Mouse (Mus musculus) lung, adult 2 months (tissue): ENCODE data around the gene Prkcd. TPM values are rescaled to one million over a fixed set of nuclear protein-coding genes. Genes with fewer than 3 reads are reported as not detected.
A peak's percentile ranks its signal among the peaks of the same experiment; 100 is the strongest.
"Not testable (repeated sequence)": the region's sequence is repeated elsewhere in the genome, so short reads cannot be mapped to it uniquely, and the experiment has no call there.

ENCODE experiments used
- DNase-seq: peaks from one replicate; pipeline ENCODE4 v3.0.0; 2022
- H3K4me1 ChIP-seq: fragments of 200-500 bp; 2 replicates; pipeline ENCODE4 v1.6.1; 2011; ENCODE audit warnings: low read length; ENCODE audit not compliant: control insufficient read depth, insufficient read depth
- H3K4me3 ChIP-seq: fragments of 200-500 bp; replicated peaks from 2 replicates; pipeline ENCODE3; 2011; ENCODE audit warnings: low read depth, mild to moderate bottlenecking, control low read depth, low read length; ENCODE audit errors: extremely low read depth
- CTCF ChIP-seq: fragments of 200-500 bp; IDR thresholded peaks from 2 replicates; pipeline ENCODE4 v1.5.1; 2011; ENCODE audit warnings: mild to moderate bottlenecking, low read length, control low read depth; ENCODE audit not compliant: insufficient read depth
- POLR2A ChIP-seq: fragments of 200-500 bp; IDR thresholded peaks from 2 replicates; pipeline ENCODE4 v1.6.1; 2011; ENCODE audit warnings: low read depth, mild to moderate bottlenecking, control low read depth, low read length, borderline replicate concordance; ENCODE audit errors: extremely low read depth
- WGBS: fragments of 180-500 bp; shearing (Covaris S2); methylation state at CpG from one replicate; pipeline ENCODE4 v1.1.7; 2018; 5-methylcytosine and 5-hydroxymethylcytosine counted together
- polyA plus RNA-seq: library from polyadenylated mRNA; depleted of rRNA; stranded (reverse); fragments of >200 nt; gene quantifications from 2 replicates; pipeline ENCODE4 v1.2.3, GENCODE M21; 2012

Gene Prkcd
- polyA plus RNA-seq, 1 experiment, result 134 TPM

DNA sequence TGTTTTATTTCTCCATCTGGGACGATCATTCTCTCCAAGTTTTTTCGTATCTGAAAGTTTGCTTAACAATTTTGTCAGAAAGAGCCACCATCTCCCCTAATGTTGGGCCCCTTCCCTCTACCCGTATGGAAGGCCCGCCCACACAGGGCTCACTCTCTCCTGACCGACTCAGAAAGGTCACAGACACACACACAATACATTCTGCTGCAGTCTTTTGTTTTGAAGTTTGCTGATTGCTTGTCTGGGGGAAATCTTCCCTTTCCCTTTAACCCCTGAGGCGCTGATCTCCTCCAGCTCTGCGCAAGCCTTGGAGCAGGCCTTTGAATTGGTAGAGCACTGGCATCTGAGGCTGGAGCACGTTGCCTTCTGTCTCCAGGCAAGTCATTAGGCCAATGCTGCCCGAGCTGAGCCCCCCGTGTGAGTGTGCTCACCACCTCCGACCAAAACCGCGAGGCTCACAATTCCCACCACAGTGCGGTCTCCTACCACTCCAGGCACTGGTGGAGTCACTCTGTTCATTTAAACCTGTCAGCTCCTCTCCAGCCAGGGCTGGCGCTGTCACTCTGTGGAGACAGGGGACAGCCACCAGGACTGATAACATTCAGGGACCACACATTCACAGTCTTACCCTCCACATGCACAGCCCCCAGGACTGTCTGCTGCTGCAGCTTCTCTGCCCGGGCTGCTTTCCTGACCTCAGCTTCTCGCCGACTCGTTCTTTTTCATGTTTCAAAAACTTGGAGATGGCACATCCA is 41.3 kb downstream of the Prkcd start:
- DNase-seq, result no peak
- no peak overlapping the region for H3K4me3 ChIP-seq
- H3K4me1 ChIP-seq, result no peaks in the 10 kb centered on the region
- no peak for TF ChIP-seq CTCF
- no peak for TF ChIP-seq POLR2A
- 40% methylated on average over 19 of the region's 19 CpGs for WGBS

- H3K4me3 ChIP-seq, result no peak overlapping the region
- DNase-seq, result no peak
- TF ChIP-seq POLR2A, result no peak
- no peak for TF ChIP-seq CTCF
- no peaks in the 10 kb centered on the region for H3K4me1 ChIP-seq
- WGBS, result 71% methylated on average over 2 of the region's 2 CpGs
These were observed 41.9 kb downstream of the Prkcd start for GRCm38 (mm10) chr14:30584077-30584476.

DNA sequence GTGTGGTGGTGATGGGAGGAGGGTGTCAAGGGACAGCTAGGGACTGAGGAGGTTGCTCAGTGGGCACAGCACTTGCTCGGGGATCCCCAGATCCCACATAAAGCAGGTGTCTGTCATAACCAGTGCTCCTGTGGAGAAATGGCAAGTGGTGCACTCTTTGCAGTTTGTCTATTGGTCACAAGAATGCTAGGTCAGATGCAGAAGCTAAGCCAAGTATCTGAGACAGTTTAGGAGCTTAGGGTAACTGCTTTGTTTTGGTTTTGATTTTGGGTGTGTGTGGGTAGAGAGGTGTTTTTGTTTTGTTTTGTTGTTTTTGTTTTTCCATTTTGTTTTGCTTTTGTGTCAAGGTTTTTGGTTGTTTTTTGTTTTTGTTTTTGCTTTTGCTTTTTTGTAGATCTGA is 44.8 kb downstream of the Prkcd start:
- no peak for TF ChIP-seq POLR2A
- TF ChIP-seq CTCF, result no peak
- WGBS, result 86% methylated on average over 1 of the region's 1 CpGs
- DNase-seq, result no peak
- Histone ChIP-seq H3K4me3 (no peak overlapping the region), H3K4me1 (no peaks in the 10 kb centered on the region)

GRCm38 (mm10) chr14:30579882-30580281 is 46.1 kb downstream of the Prkcd start:
- no peaks in the 10 kb centered on the region for H3K4me1 ChIP-seq
- no peak overlapping the region for H3K4me3 ChIP-seq
- WGBS, result 40% methylated on average over 5 of the region's 5 CpGs
- no peak for TF ChIP-seq POLR2A
- TF ChIP-seq CTCF, result no peak
- DNase-seq, result no peak

DNA sequence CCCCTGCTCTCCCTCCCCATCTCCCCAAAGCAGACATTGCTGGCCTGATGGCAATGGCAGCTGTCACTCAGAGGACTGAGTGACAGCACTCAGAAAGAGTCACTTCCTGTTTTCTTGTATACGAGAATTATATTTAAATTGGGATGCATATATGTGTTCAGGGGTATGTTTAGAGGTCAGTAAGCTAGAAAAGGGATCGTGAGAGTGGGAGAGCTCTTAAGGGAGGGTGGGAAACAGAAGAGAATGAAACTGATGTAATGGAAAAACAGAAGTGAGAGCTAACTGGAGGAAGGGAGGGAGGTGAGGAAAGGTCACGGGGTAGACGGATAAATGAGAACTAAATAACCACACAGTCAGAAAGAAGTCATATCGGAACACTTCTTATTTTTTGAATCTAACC is 46.8 kb downstream of the Prkcd start:
- WGBS, result 65% methylated on average over 5 of the region's 5 CpGs
- TF ChIP-seq POLR2A (no peak), CTCF (no peak)
- no peaks in the 10 kb centered on the region for H3K4me1 ChIP-seq
- DNase-seq, result no peak
- H3K4me3 ChIP-seq, result no peak overlapping the region

DNA sequence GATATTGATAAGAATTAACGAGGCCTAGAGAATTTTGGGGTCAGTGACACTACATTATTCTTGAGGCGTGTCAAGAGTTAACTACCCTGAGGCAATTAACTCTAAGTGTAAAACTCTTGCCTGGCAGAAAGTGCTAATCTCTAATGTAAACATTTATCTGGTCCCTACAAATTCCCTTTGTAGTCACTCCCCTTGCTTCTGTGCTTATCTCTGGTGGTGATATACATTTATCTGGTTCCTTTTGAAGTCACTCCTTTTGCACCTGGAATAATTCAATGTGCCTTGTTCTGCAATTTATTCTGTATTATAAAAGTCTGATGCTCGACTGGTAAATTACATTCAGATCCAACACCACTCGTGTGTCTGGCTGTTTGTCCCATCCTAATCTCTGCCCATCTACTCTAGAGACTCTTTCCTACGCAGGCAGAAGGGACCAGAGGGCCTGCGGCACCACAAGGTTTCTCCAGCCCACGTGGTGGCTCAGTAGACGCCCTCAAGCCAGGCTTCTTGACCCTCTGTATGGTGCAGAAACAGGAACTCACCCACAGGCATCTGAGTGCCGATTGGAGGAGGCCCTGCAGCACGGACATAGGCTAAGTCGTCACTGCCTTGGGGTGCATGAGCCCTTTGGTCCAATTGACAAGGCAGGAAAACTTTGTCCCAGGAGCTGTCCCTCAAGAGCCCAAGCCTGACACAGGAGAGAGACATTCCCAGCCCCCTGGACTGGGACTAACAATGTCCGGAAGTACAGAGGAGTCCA is 48.5 kb downstream of the Prkcd start:
- H3K4me1 ChIP-seq, result not testable (repeated sequence)
- 24% methylated on average over 10 of the region's 12 CpGs for WGBS

GRCm38 (mm10) chr14:30576260-30576659 is 49.8 kb downstream of the Prkcd start:
- WGBS, result 51% methylated on average over 5 of the region's 5 CpGs

More for the DNA sequence above, 48.5 kb downstream of the Prkcd start:
- DNase-seq, H3K4me3 ChIP-seq: not testable (repeated sequence)

DNA sequence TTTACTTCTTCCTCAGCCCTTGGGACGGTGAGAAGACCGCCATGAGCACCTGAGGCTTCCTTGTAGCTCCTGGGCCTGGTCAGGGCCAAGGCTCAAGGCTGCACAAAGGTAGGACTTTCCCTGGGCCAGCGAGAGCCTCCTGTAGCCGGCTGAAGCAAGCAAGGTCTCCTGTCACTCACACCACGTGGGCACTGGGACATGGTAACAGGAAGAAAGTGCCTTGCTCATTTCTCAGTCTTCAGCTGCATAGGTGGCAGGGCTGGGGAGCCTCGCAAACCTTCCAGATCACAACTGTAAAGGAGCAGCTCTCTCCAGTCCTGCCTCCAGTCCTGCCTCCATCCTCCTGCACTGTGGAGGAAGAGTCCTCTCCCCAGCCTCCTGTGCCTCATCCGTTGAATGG is 50.2 kb downstream of the Prkcd start:
- no peak for DNase-seq
- 70% methylated on average over 7 of the region's 7 CpGs for WGBS
- Histone ChIP-seq H3K4me1 (0 out of 2 replicates have a peak, but pooled peaks cover 2% of the 10 kb centered on the region), H3K4me3 (no peak overlapping the region)
- TF ChIP-seq CTCF (no peak), POLR2A (no peak)

More at GRCm38 (mm10) chr14:30576260-30576659, 49.8 kb downstream of the Prkcd start:
- TF ChIP-seq POLR2A, result no peak
- no peak for TF ChIP-seq CTCF
- no peak for DNase-seq
- Histone ChIP-seq H3K4me1 (0 out of 2 replicates have a peak, but pooled peaks cover 2% of the 10 kb centered on the region), H3K4me3 (no peak overlapping the region)

GRCm38 (mm10) chr14:30573983-30574584 is 51.9 kb downstream of the Prkcd start:
- Histone ChIP-seq H3K4me1 (0 out of 2 replicates have a peak, but pooled peaks cover 2% of the 10 kb centered on the region), H3K4me3 (no peak overlapping the region)
- peak; percentile 77 for DNase-seq
- TF ChIP-seq CTCF (peak; percentile 45; the same call in 1 of the 2 replicates), POLR2A (no peak)
- WGBS, result 51% methylated on average over 6 of the region's 6 CpGs

GRCm38 (mm10) chr14:30573235-30573634 is 52.8 kb downstream of the Prkcd start:
- WGBS, result 52% methylated on average over 8 of the region's 8 CpGs
- no peak overlapping the region for H3K4me3 ChIP-seq
- DNase-seq, result no peak
- H3K4me1 ChIP-seq, result 0 out of 2 replicates have a peak, but pooled peaks cover 2% of the 10 kb centered on the region
- TF ChIP-seq POLR2A (no peak), CTCF (no peak)
